Comparison of ENCODE assay signal across 12 mouse cellular contexts in the genomic region with DNA sequence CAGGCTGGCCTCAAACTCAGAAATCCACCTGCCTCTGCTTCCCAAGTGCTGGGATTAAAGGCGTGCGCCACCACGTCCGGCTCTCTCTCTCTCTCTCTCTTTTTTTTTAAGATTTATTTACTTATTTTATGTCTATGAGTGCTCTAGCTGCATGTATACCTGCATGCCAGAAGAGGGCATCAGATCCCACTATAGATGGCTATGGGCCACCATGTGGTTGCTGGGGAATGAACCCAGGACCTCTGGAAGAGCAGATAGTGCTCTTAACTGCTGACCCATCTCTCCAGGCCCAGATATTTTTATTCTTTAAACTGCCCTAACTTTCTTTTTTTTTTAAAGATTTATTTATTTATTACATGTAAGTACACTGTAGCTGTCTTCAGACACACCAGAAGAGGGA. TPM values are rescaled to one million over a fixed set of nuclear protein-coding genes. Genes with fewer than 3 reads are reported as not detected.
A peak's percentile ranks its signal among the peaks of the same experiment; 100 is the strongest.
DNase-seq lines count a peak whose midpoint lies in the region; ATAC-seq and TF ChIP-seq lines count a peak whose summit lies in the region.
"Not testable (repeated sequence)": the region's sequence is repeated elsewhere in the genome, so short reads cannot be mapped to it uniquely, and the experiment has no call there.
"Had no signal": no experiment of that assay in that cellular context is flagged by ENCODE, and none has a peak within 500 bp of the region (broad histone marks: within the 10 kb centered on the region; RNA-seq: fewer than 3 reads in every experiment).

No protein-coding gene starts in this region.

- ATAC-seq in forebrain, postnatal 0 days; kidney, postnatal 0 days (replicated peaks; ENCODE audit: low FRiP score, low read depth); lung, embryonic 14.5 days (ENCODE audit: insufficient read depth): not testable (repeated sequence)

- not testable (repeated sequence) for H3K9ac ChIP-seq in MEL (ENCODE audit: control insufficient read depth, low read depth, low read length, poor library complexity, severe bottlenecking); forebrain, postnatal 0 days; kidney, postnatal 0 days (ENCODE audit: low read depth, low read length); lung, embryonic 14.5 days

- 81% methylated on average over 4 of the region's 4 CpGs for WGBS in forebrain, postnatal 0 days
- 91% methylated on average over 4 of the region's 4 CpGs for WGBS in kidney, postnatal 0 days
- WGBS in lung, embryonic 14.5 days, result 82% methylated on average over 4 of the region's 4 CpGs

- TF ChIP-seq CTCF in MEL (IDR thresholded peaks at IDR 0.05 in 2 of 3, conservative IDR thresholded peaks at IDR 0.05 in 1 of 3; ENCODE audit: control insufficient read depth in 1 of 3, insufficient read depth in 1 of 3, low read depth in 2 of 3, low read length in 3 of 3, poor library complexity in 1 of 3, severe bottlenecking in 1 of 3), result peak; percentile 15 to 53 (median 33); a peak in 5 of 6 replicates
- TF ChIP-seq CTCF in forebrain, postnatal 0 days (IDR thresholded peaks at IDR 0.05; ENCODE audit: low read depth), result peak; percentile 20; the same call in 1 of the 2 replicates
- TF ChIP-seq CTCF in kidney, postnatal 0 days (IDR thresholded peaks at IDR 0.05; ENCODE audit: low read depth), result 0 out of 2 replicates have a peak, but pooled peaks have one; percentile 25
- TF ChIP-seq CTCF in lung, embryonic 14.5 days (IDR thresholded peaks at IDR 0.05; ENCODE audit: low read depth), result peak; percentile 14; the same call in 1 of the 2 replicates

- peak; percentile 13 for TF ChIP-seq RAD21 in MEL (IDR thresholded peaks at IDR 0.05; ENCODE audit: low read depth, low read length)

- not testable (repeated sequence) for TF ChIP-seq POLR2A in MEL (IDR thresholded peaks at IDR 0.05; ENCODE audit: control insufficient read depth in 1 of 2, insufficient read depth in 1 of 2, low read depth in 1 of 2, low read length in 2 of 2, poor library complexity in 1 of 2)

- H3K36me3 ChIP-seq in MEL (ENCODE audit: control insufficient read depth in 1 of 2, insufficient read depth in 2 of 2, low read length in 2 of 2); forebrain, postnatal 0 days (ENCODE audit: insufficient read depth); kidney, postnatal 0 days (ENCODE audit: insufficient read depth, low read length); lung, embryonic 14.5 days (ENCODE audit: insufficient read depth); splenic B cell, adult 2 months (ENCODE audit: control insufficient read depth, insufficient read depth, low read length, poor library complexity, severe bottlenecking): not testable (repeated sequence)

- H3K27me3 ChIP-seq in MEL (ENCODE audit: control insufficient read depth in 1 of 2, insufficient read depth in 2 of 2, low read length in 2 of 2); forebrain, postnatal 0 days (ENCODE audit: insufficient read depth, low read length); kidney, postnatal 0 days (ENCODE audit: insufficient read depth, low read length); lung, embryonic 14.5 days (ENCODE audit: insufficient read depth, low read length); splenic B cell, adult 2 months (ENCODE audit: control insufficient read depth, insufficient read depth, low read length, poor library complexity, severe bottlenecking): not testable (repeated sequence)

- not testable (repeated sequence) for H3K9me3 ChIP-seq in MEL (replicated peaks; ENCODE audit: insufficient read depth, low read length); forebrain, postnatal 0 days (ENCODE audit: low read length); kidney, postnatal 0 days (replicated peaks; ENCODE audit: low read length); lung, embryonic 14.5 days (ENCODE audit: low read depth, low read length)

- H3K4me3 ChIP-seq in MEL (ENCODE audit: control insufficient read depth in 1 of 2, insufficient read depth in 1 of 2, low read depth in 2 of 2, low read length in 2 of 2); forebrain, postnatal 0 days (ENCODE audit: low read depth, low read length); kidney, postnatal 0 days (replicated peaks; ENCODE audit: low read depth, low read length); lung, embryonic 14.5 days (ENCODE audit: low read depth, low read length): not testable (repeated sequence)

- not testable (repeated sequence) for TF ChIP-seq EP300 in MEL (IDR thresholded peaks at IDR 0.05; ENCODE audit: low read depth in 1 of 2, low read length in 2 of 2)

- H3K79me2 ChIP-seq in MEL (ENCODE audit: control insufficient read depth, insufficient read depth, low read length, poor library complexity), result peaks cover 34% of the 10 kb centered on the region

- not testable (repeated sequence) for H3K4me2 ChIP-seq in forebrain, postnatal 0 days (ENCODE audit: low read depth); kidney, postnatal 0 days (ENCODE audit: low read length); lung, embryonic 14.5 days

- peak; percentile 36 for DNase-seq in A20 (ENCODE audit: low read depth, low spot score)
- DNase-seq in MEL (ENCODE audit: low read depth, low spot score), result peak; percentile 52
- not testable (repeated sequence) for DNase-seq in forebrain, postnatal 0 days; kidney, postnatal 0 days (ENCODE audit: low spot score); lung, embryonic 14.5 days
- DNase-seq in splenic B cell, adult 2 months (ENCODE audit: low read depth, low spot score), result peak; percentile 29

- H3K27ac ChIP-seq in MEL (ENCODE audit: control insufficient read depth, low read depth, low read length); forebrain, postnatal 0 days (ENCODE audit: low read depth, low read length); kidney, postnatal 0 days; lung, embryonic 14.5 days (ENCODE audit: low read depth): not testable (repeated sequence)

- H3K4me1 ChIP-seq in MEL (ENCODE audit: control insufficient read depth in 1 of 2, insufficient read depth in 2 of 2, low read length in 2 of 2); forebrain, postnatal 0 days (ENCODE audit: insufficient read depth); kidney, postnatal 0 days (replicated peaks; ENCODE audit: insufficient read depth, low read length); lung, embryonic 14.5 days (ENCODE audit: insufficient read depth): not testable (repeated sequence)

TF ChIP-seq in MEL, 35 proteins besides CTCF, POLR2A, EP300 and RAD21:
- TF ChIP-seq SMC3 (IDR thresholded peaks at IDR 0.05; ENCODE audit: low read depth, low read length) (peak; percentile 40; the same call in 1 of the 2 replicates), MYC (IDR thresholded peaks at IDR 0.05; ENCODE audit: low read depth, low read length) (0 out of 2 replicates have a peak, but pooled peaks have one; percentile 50)
TF ChIP-seq in MEL: peak in this region for 2; not testable (repeated sequence) for 33.

RNA-seq across cellular contexts. Expression of a gene that starts 4.8 kb away (rescaled TPM):
- total RNA-seq in MEL (2012; rRNA removed), result 7.3 and 8.3 TPM in 2 replicates
- 10 to 100 TPM in 1 of 2 experiments, not detected in 1; 40.1 TPM for polyA plus RNA-seq in MEL (2012; ENCODE audit: insufficient read depth in 1 of 2, insufficient read length in 2 of 2, low read depth in 1 of 2, low replicate concordance in 2 of 2, missing spikeins in 1 of 2)
- total RNA-seq in forebrain, postnatal 0 days (2014; rRNA removed), result 25.3 and 26.2 TPM in 2 replicates
- 7.8 and 10.2 TPM in 2 replicates for polyA plus RNA-seq in forebrain, postnatal 0 days (2015; fragmentation: Nextera tagmentation; extraction: Ambion mirVana)
- 11.7 and 11.8 TPM in 2 replicates for polyA plus RNA-seq in kidney, postnatal 0 days (2015; fragmentation: Nextera tagmentation; extraction: Ambion mirVana)
- polyA plus RNA-seq in lung, embryonic 14.5 days (2014; fragmentation: Nextera tagmentation; extraction: Ambion mirVana), result 16.4 and 19.1 TPM in 2 replicates

RNA-seq across cellular contexts. Expression of a gene that starts 16.3 kb away (rescaled TPM):
- not detected in 2 replicates for total RNA-seq in MEL (2012; rRNA removed)
- polyA plus RNA-seq in MEL (2012; ENCODE audit: insufficient read depth in 1 of 2, insufficient read length in 2 of 2, low read depth in 1 of 2, low replicate concordance in 2 of 2, missing spikeins in 1 of 2), result not detected
- 0.31 TPM in 1 of 2 replicates, not detected in the other for total RNA-seq in forebrain, postnatal 0 days (2014; rRNA removed)
- 1.4 and 2.9 TPM in 2 replicates for polyA plus RNA-seq in forebrain, postnatal 0 days (2015; fragmentation: Nextera tagmentation; extraction: Ambion mirVana)
- 3.0 and 3.9 TPM in 2 replicates for polyA plus RNA-seq in kidney, postnatal 0 days (2015; fragmentation: Nextera tagmentation; extraction: Ambion mirVana)
- 0.34 and 3.4 TPM in 2 replicates for polyA plus RNA-seq in lung, embryonic 14.5 days (2014; fragmentation: Nextera tagmentation; extraction: Ambion mirVana)
- total RNA-seq: adrenal gland, adult 8-10 months; adrenal gland, postnatal 36 days; gastrocnemius, adult 2 months; gastrocnemius, postnatal 25 days had no signal
- polyA plus RNA-seq: embryonic facial prominence, embryonic 10.5 days; Patski had no signal
